Mouse (Mus musculus) layer of hippocampus, adult 11-12 months (tissue): ENCODE results near the gene Kctd11.

Experiments
- DNase-seq: peaks from one replicate; pipeline ENCODE4 v3.0.0; 2022; ENCODE audit warnings: low spot score

Gene Kctd11

GRCm38 (mm10) chr11:69912716-69913530, 31.7 kb upstream of the Kctd11 start:
- no peak for DNase-seq

GRCm38 (mm10) chr11:69911701-69912100, 30.5 kb upstream of the Kctd11 start:
- no peak for DNase-seq

- DNase-seq, result no peak
Measured at GRCm38 (mm10) chr11:69910781-69911560, 29.8 kb upstream of the Kctd11 start.

- no peak for DNase-seq
Measured at GRCm38 (mm10) chr11:69910177-69910576, 29.0 kb upstream of the Kctd11 start.

- no peak for DNase-seq
Measured at GRCm38 (mm10) chr11:69909174-69909573, 28.0 kb upstream of the Kctd11 start.

- no peak for DNase-seq
Measured at GRCm38 (mm10) chr11:69908645-69909044, 27.4 kb upstream of the Kctd11 start.

GRCm38 (mm10) chr11:69904311-69904710, 23.1 kb upstream of the Kctd11 start:
- DNase-seq, result no peak

GRCm38 (mm10) chr11:69902972-69903371, 21.8 kb upstream of the Kctd11 start:
- no peak for DNase-seq

- DNase-seq, result no peak
Measured at GRCm38 (mm10) chr11:69901993-69902392, 20.8 kb upstream of the Kctd11 start.

- DNase-seq, result peak; percentile 98
Measured at GRCm38 (mm10) chr11:69901406-69901846, 20.2 kb upstream of the Kctd11 start.

- DNase-seq, result peak; percentile 88
Measured at GRCm38 (mm10) chr11:69900471-69901405, 19.5 kb upstream of the Kctd11 start, which contains the start of the genes 2810408A11Rik and Neurl4. Gene 2810408A11Rik (minus strand): TSS chr11:69900987. Gene Neurl4 (plus strand): TSS chr11:69901072.

GRCm38 (mm10) chr11:69899870-69900269, 18.7 kb upstream of the Kctd11 start:
- no peak for DNase-seq

GRCm38 (mm10) chr11:69895291-69895690, 14.1 kb upstream of the Kctd11 start, which contains the start of gene Acap1:
Gene Acap1 (minus strand): TSS chr11:69895539.
- DNase-seq, result no peak

GRCm38 (mm10) chr11:69894671-69895070, 13.5 kb upstream of the Kctd11 start:
- DNase-seq, result no peak

GRCm38 (mm10) chr11:69891482-69891881, 10.3 kb upstream of the Kctd11 start:
- DNase-seq, result peak; percentile 61

- DNase-seq, result no peak
Measured at GRCm38 (mm10) chr11:69886907-69887635, 5.9 kb upstream of the Kctd11 start.

- no peak for DNase-seq
Measured at GRCm38 (mm10) chr11:69884663-69885062, 3.5 kb upstream of the Kctd11 start.

GRCm38 (mm10) chr11:69884240-69884639, 3.0 kb upstream of the Kctd11 start:
- no peak for DNase-seq

- no peak for DNase-seq
Measured at GRCm38 (mm10) chr11:69883527-69884151, 2.4 kb upstream of the Kctd11 start.

- DNase-seq, result no peak
Measured at GRCm38 (mm10) chr11:69883066-69883465, 1.9 kb upstream of the Kctd11 start.
